Mouse (Mus musculus) duodenum, adult 2 months (tissue): ENCODE data around the gene Esp15. TPM values are rescaled to one million over a fixed set of nuclear protein-coding genes. Genes with fewer than 3 reads are reported as not detected.

Experiments
- polyA plus RNA-seq: library from polyadenylated mRNA; depleted of rRNA; stranded (reverse); fragments of >200 nt; gene quantifications from 2 replicates; pipeline ENCODE4 v1.2.3, GENCODE M21; 2012; ENCODE audit warnings: low replicate concordance; rRNA removed

The Esp15 gene
- polyA plus RNA-seq, result not detected in 2 replicates

GRCm38 (mm10) chr17:39640654-39641053 is at the start of gene Esp15:
TSS of gene Esp15 (plus strand) at chr17:39640954.

Other genes starting within 250 kb of the Esp15 start
- not detected in 2 replicates for gene Esp18, start 234.6 kb upstream of the Esp15 start, polyA plus RNA-seq
- not detected in 2 replicates for gene Esp16, start 104.8 kb upstream of the Esp15 start, polyA plus RNA-seq